Mouse (Mus musculus): ENCODE results near the gene Nf1. TPM values are rescaled to one million over a fixed set of nuclear protein-coding genes. Genes with fewer than 3 reads are reported as not detected.

Nf1 gene
- total RNA-seq, 2 experiments from 2014 or later: 30.9 to 31.6 TPM

GRCm38 (mm10) chr11:79623029-79623428 lies 283.5 kb downstream of the Nf1 start:
- intact Hi-C loops (cut with DNase I): no loop called here
- DNase-seq: no peak

GRCm38 (mm10) chr11:79624801-79625302 lies 285.4 kb downstream of the Nf1 start:
- intact Hi-C loops (cut with DNase I): loop anchor here (1.0 to 2.0 kb wide), 2 partner anchors 61 to 296 kb away; no protein-coding TSS in a partner anchor
- DNase-seq: peak; percentile 69 to 80

DNA sequence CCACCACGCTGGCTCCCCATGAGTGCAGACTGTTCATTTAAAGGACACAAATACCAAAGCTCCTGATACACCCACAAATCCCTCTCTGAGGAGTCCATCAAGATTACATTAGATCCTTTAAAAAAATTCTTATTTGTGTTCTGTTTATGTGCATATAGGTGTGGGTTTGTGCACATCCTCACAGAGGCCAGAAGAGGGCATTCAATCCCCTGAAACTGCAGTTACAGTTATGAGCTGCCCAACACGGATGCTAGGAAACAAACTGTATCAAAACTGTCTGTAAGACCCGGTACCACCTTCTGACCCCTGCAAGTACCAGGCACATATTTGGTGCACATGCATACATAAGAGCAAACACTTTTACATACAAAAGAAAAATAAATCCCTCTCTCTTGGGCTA lies 289.2 kb downstream of the Nf1 start:
- DNase-seq: no peak
- intact Hi-C loops (cut with DNase I): no loop called here

GRCm38 (mm10) chr11:79629752-79630374 lies 290.4 kb downstream of the Nf1 start:
- DNase-seq: no peak
- intact Hi-C loops (cut with DNase I): no loop called here

DNA sequence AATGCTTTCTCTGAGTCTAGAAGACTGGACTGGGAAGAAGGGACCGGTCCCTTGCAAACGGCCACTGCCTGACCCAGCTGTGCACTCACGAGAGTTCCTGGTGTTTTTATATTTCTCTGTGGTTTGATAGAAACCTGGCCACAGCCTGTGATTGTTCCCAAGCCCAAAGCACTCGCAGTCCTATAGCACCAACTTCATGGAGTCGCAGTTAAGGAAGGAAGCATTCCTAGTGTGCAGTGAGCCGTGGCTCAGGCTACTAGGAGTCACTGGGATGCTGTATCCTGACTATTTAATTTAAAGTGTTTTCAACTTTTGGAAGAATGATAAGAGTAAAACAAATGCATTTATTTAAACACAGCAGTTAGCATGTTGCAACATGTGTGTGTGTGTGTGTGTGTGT lies 291.0 kb downstream of the Nf1 start:
- DNase-seq: no peak
- intact Hi-C loops (cut with DNase I): no loop called here

Other genes starting within 250 kb of the Nf1 start
- gene Ksr1, start 193.3 kb upstream of the Nf1 start, total RNA-seq (2021): 10 to 100 TPM; 10.2 to 10.7 TPM
- gene Wsb1, start 85.0 kb upstream of the Nf1 start, total RNA-seq (2021): 10 to 100 TPM; 25.3 to 27.7 TPM
- gene Gm9964, start 42.8 kb upstream of the Nf1 start, total RNA-seq (2021): not detected
- gene Omg, start 164.4 kb downstream of the Nf1 start, total RNA-seq (2021): not detected
- 1 to 10 TPM; 1.1 to 1.2 TPM for gene Evi2b, start 184.1 kb downstream of the Nf1 start, total RNA-seq (2021)
- gene Evi2, start 190.9 kb downstream of the Nf1 start, total RNA-seq (2021): under 1 TPM in 1 of 2 experiments, not detected in 1; 0.15 TPM
- 1 to 10 TPM; 1.1 to 2.1 TPM for gene Evi2a, start 190.9 kb downstream of the Nf1 start, total RNA-seq (2021)

Data from heart, postnatal 14 days (tissue).